Mouse (Mus musculus): Measurements from ENCODE around the gene Upk3b. TPM values are rescaled to one million over a fixed set of nuclear protein-coding genes. Genes with fewer than 3 reads are reported as not detected.
A peak's percentile ranks its signal among the peaks of the same experiment; 100 is the strongest.
"Not testable (repeated sequence)": the region's sequence is repeated elsewhere in the genome, so short reads cannot be mapped to it uniquely, and the experiment has no call there.

Upk3b gene
- polyA plus RNA-seq, 1 experiment from 2014 or later, result 9.1 TPM

DNA sequence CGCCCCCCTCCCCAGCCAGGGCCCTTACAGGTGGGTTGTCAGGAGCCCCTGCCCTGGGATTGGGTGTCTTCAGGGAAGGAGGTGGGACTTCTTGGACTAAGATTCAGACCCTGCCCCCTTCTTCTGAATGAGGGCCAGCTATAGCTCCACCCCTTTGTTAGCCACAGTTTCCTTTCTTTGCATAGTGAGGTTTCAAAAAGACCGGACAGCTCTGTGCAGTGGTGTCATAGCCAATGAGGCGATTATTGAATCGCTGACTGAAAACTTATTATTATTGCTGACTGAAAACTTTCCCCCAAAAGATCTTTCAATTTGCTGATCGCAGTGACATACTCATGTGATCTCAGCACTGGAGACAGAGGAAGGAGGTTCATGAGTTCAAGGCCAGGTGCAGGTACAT is 1.9 kb downstream of the Upk3b start:
- Histone ChIP-seq H3K36me3 (no peaks in the 10 kb centered on the region), H3K9ac (no peak overlapping the region), H3K27ac (no peak overlapping the region), H3K4me2 (no peak overlapping the region), H3K9me3 (no peaks in the 10 kb centered on the region), H3K4me3 (no peak overlapping the region), H3K27me3 (no peaks in the 10 kb centered on the region), H3K4me1 (0 out of 2 replicates have a peak, but pooled peaks cover 5% of the 10 kb centered on the region)
- no peak for ATAC-seq (ENCODE audit: insufficient number of reproducible peaks, low FRiP score, low TSS enrichment, low read depth)
- WGBS, result 50% methylated on average over 5 of the region's 5 CpGs

DNA sequence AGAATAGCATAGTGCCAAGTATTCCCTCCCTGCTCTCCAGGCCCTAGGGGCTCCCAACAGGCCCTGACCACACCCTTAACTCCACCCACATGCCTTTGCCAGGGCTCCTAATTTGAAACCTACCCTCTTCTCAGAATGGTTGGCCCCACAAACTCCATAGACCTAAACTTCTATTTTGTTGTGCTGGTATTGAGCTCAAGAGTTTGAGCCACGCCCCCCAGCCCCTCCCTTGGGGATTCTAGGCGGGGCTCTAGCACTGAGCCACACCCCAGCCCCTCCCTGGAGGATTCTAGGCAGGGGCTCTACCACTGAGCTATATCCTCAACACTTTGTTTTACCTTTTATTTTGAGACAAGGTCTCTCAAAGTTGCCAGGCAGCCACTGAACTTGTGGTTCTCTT is 3.0 kb downstream of the Upk3b start:
- no peak overlapping the region for H3K4me3 ChIP-seq
- H3K4me1 ChIP-seq, result 0 out of 2 replicates have a peak, but pooled peaks cover 7% of the 10 kb centered on the region
- H3K9ac ChIP-seq, result no peak overlapping the region
- no peak overlapping the region for H3K4me2 ChIP-seq
- H3K27me3 ChIP-seq, result no peaks in the 10 kb centered on the region
- H3K9me3 ChIP-seq, result no peaks in the 10 kb centered on the region
- WGBS, result 30% methylated on average over 2 of the region's 2 CpGs
- H3K27ac ChIP-seq, result no peak overlapping the region
- 0 out of 2 replicates have a peak, but pooled peaks have one; percentile 35 for ATAC-seq (ENCODE audit: insufficient number of reproducible peaks, low FRiP score, low TSS enrichment, low read depth)
- no peaks in the 10 kb centered on the region for H3K36me3 ChIP-seq

DNA sequence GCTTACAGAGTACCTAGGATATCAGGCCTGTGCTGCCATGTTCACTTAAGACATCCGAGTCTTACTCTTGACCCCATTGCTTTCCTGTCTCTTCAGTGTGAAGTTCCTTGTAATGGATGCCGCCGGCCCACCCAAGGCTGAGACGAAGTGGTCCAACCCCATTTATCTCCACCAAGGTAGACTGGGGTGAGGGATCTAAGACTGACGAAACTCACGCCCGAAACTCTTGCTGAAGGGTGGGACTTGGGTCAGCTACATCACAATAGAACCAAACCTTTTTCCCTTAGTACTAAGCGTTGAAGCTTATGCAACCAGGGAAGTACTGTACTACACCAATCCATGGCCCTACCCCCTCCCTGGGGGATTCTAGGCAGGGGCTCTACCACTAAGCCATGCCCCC is 3.4 kb downstream of the Upk3b start:
- no peak overlapping the region for H3K4me3 ChIP-seq
- H3K4me1 ChIP-seq, result 0 out of 2 replicates have a peak, but pooled peaks cover 11% of the 10 kb centered on the region
- 92% methylated on average over 8 of the region's 8 CpGs for WGBS
- H3K27me3 ChIP-seq, result no peaks in the 10 kb centered on the region
- no peak for ATAC-seq (ENCODE audit: insufficient number of reproducible peaks, low FRiP score, low TSS enrichment, low read depth)
- no peak overlapping the region for H3K4me2 ChIP-seq
- no peaks in the 10 kb centered on the region for H3K9me3 ChIP-seq
- H3K27ac ChIP-seq, result no peak overlapping the region
- H3K36me3 ChIP-seq, result no peaks in the 10 kb centered on the region
- H3K9ac ChIP-seq, result no peak overlapping the region

DNA sequence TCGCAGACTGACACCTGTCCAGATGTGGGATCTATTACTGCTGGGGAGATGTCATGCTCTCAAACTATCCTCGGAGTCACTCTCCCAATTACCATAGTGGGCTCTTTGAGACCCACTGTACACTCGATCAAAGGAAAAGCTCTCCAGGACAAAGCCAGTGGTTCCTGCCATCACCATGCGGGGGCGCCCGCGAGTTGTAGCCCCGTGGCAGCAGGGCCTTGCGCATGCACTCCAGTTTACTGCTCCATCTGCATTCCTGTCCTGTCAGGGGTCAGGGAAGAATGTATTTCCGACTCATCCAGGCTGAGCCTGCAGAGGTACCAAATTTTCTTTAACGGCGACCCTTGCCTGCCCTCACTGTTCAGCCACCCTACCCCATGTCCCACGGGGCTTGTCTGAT is 6.6 kb downstream of the Upk3b start:
- Histone ChIP-seq H3K27ac (no peak overlapping the region), H3K4me3 (no peak overlapping the region), H3K9ac (no peak overlapping the region), H3K36me3 (no peaks in the 10 kb centered on the region), H3K4me1 (0 out of 2 replicates have a peak, but pooled peaks cover 11% of the 10 kb centered on the region), H3K4me2 (no peak overlapping the region), H3K27me3 (no peaks in the 10 kb centered on the region), H3K9me3 (no peaks in the 10 kb centered on the region)
- WGBS, result 63% methylated on average over 13 of the region's 13 CpGs
- no peak for ATAC-seq (ENCODE audit: insufficient number of reproducible peaks, low FRiP score, low TSS enrichment, low read depth)

DNA sequence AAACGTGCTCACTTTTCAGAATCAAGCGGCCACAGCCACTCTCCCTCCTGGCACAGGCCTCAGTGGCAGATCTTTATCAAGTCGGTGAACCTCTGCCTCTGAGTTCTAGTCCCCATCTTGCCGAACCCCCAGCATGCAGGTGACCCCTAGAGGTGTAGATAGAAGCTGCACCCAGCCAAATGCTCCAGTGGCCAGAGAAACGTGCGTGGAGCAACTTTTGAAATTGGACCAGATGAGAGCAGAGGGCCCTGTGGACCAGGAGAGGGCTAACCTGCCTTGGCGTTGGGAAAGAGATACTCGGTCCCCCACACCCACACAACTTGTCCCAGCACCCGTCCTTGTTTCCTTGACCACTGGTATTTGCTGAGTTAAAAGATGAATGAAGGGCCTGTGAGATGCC is 7.1 kb downstream of the Upk3b start:
- Histone ChIP-seq H3K27ac (no peak overlapping the region), H3K4me2 (no peak overlapping the region), H3K9me3 (no peaks in the 10 kb centered on the region), H3K9ac (no peak overlapping the region), H3K4me3 (no peak overlapping the region), H3K4me1 (0 out of 2 replicates have a peak, but pooled peaks cover 11% of the 10 kb centered on the region), H3K27me3 (no peaks in the 10 kb centered on the region), H3K36me3 (no peaks in the 10 kb centered on the region)
- ATAC-seq (ENCODE audit: insufficient number of reproducible peaks, low FRiP score, low TSS enrichment, low read depth), result no peak
- 32% methylated on average over 9 of the region's 9 CpGs for WGBS

DNA sequence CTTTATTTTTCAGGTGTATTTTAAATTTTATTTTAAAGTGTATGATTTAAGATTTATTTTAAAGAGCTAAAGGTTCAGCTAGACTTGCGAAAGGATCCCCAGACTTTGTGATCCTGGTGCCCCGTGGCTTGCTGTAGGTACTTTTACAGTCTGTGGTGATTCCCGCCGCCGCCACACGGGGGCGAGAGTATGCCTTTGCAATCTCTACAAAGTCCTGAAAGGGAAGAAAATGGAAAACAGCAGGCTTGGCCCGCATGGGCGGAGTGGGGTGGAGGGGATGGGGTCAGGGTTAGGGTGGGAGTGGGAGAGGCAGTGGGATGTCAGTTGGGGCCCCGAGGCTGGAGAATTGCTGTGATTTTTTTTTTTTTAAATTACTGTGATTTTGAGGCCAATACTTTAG is 7.7 kb downstream of the Upk3b start:
- no peak for ATAC-seq (ENCODE audit: insufficient number of reproducible peaks, low FRiP score, low TSS enrichment, low read depth)
- 4% methylated on average over 10 of the region's 10 CpGs for WGBS
- Histone ChIP-seq H3K9ac (no peak overlapping the region), H3K4me3 (no peak overlapping the region), H3K27ac (no peak overlapping the region), H3K27me3 (no peaks in the 10 kb centered on the region), H3K36me3 (no peaks in the 10 kb centered on the region), H3K9me3 (no peaks in the 10 kb centered on the region), H3K4me1 (0 out of 2 replicates have a peak, but pooled peaks cover 10% of the 10 kb centered on the region), H3K4me2 (no peak overlapping the region)

DNA sequence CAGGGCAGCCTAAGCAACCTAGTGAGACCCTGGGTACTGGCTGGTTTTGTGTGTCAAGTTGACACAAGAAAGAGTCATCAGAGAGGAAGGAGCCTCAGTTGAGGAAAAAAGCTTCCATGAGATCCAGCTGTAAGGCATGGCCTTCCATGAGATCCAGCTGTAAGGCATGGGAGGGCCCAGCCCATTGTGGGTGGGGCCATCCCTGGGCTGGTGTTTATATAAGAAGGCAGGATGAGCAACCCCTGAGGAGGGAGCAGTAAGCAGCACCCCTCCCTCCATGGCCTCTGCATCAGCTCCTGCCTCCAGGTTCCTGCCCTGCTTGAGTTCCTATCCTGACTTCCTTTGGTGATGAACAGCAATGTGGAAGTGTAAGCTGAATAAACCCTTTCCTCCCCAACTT is 10.2 kb downstream of the Upk3b start:
- not testable (repeated sequence) for H3K4me3 ChIP-seq; H3K4me2 ChIP-seq; H3K9me3 ChIP-seq; H3K36me3 ChIP-seq; H3K27me3 ChIP-seq; H3K27ac ChIP-seq; H3K9ac ChIP-seq; ATAC-seq (ENCODE audit: insufficient number of reproducible peaks, low FRiP score, low TSS enrichment, low read depth)
- peaks cover 16% of the 10 kb centered on the region for H3K4me1 ChIP-seq

DNA sequence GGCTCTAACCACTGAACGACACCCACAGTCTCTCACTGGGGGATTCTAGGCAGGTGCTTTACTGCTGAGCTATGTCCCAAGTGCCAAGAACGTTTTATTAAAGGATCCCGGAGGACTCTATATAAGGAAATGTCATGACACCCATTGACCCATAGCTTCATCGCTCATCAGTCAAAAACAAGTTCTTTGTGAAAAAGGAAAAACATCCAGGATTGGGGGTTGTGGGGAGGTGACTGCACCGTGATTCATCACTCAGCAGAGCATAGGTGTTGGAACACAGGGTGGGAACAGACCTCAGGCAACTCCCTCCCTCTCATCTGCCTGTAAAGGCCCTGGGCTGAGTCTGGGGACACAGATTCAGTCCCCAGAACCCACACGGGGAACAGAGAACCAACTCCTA is 11.6 kb downstream of the Upk3b start:
- Histone ChIP-seq H3K9ac (no peak overlapping the region), H3K4me1 (peaks cover 16% of the 10 kb centered on the region), H3K27ac (no peak overlapping the region), H3K36me3 (no peaks in the 10 kb centered on the region), H3K4me3 (no peak overlapping the region), H3K27me3 (no peaks in the 10 kb centered on the region), H3K9me3 (no peaks in the 10 kb centered on the region), H3K4me2 (no peak overlapping the region)
- WGBS, result 59% methylated on average over 6 of the region's 6 CpGs
- ATAC-seq (ENCODE audit: insufficient number of reproducible peaks, low FRiP score, low TSS enrichment, low read depth), result no peak

DNA sequence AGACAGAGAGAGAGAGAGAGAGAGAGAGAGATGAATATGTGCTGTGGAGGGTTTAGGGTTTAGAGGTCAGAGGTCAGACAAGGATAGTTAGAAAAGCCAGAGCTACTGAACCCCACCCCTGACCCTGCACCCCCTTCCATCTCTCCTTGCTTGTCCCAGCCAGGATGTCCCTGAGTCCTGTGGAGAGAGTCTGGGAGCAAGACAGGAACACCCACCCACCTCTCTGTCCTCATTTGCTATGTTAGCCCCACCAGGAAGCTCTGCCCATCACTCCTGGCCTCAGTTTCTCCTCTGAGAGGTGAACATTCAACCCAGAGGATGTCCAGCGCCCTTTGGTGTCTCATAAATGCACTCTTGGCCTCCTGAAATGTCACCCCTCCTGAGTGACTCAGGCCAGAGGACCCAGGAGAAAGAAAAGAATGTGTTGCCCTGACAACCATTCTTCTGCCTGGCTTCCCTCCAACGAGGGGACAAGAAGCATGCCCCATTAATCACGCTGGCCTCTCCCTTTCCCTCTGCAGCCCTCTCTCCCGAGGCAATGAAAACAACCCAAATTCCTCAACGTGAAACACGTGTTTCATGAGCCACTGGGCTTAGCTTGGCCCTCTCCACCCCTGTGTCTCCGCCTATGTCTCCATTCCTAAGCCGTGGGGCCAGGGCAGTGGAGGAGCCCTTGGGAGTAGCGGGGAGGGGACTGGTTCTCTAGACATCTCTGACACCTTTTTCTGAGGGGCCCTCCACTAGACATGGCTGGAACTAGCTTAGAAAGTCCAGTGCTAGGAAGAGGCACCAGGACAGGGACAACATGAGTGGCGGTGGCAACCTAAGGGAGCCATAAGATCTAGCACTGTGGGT is 13.2 kb downstream of the Upk3b start:
- Histone ChIP-seq H3K9ac (no peak overlapping the region), H3K27me3 (no peaks in the 10 kb centered on the region), H3K4me3 (no peak overlapping the region), H3K9me3 (no peaks in the 10 kb centered on the region), H3K27ac (peak overlapping the region; percentile 66), H3K36me3 (no peaks in the 10 kb centered on the region), H3K4me1 (peaks cover 12% of the 10 kb centered on the region), H3K4me2 (no peak overlapping the region)
- WGBS, result 19% methylated on average over 10 of the region's 10 CpGs
- ATAC-seq (ENCODE audit: insufficient number of reproducible peaks, low FRiP score, low TSS enrichment, low read depth), result peak; percentile 37; the same call in 1 of the 2 replicates

DNA sequence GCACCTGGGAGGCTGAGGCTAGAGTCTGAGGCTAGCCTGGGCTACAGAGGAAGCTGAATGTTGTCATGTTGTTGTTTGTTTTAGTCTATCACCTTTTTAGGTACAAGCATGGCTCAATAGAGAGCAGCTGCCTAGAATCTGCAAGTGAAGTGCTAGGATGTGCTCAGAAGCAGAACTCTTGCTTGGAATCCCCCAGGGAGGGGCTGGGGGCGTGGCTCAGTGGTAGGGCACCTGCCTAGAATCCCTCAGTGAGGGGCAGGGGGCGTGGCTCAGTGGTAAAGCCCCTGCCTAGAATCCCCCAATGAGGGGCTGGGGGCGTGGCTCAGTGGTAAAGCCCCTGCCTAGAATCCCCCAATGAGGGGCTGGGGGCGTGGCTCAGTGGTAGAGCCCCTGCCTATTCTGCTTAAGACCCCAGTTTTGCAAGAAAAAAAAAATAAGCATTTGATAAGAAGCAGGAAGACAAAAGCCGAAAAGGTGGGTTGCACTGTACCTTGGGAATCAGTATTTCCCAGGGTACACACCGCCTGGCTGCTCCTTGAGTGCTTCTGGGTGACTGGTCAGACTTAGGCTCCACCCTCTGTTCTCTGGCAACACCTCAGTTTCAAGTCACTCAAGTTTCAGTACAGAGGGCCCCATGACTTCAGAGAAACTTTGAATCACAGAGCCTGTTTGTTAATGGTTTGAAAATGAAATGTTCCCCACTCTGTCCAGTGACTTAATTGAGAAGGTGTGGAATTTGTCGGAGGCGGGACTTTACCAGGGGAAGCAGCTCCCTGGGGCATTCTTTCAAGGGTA is 14.8 kb downstream of the Upk3b start:
- Histone ChIP-seq H3K4me1 (peaks cover 16% of the 10 kb centered on the region), H3K27me3 (no peaks in the 10 kb centered on the region), H3K36me3 (no peaks in the 10 kb centered on the region), H3K27ac (no peak overlapping the region), H3K9ac (no peak overlapping the region), H3K9me3 (no peaks in the 10 kb centered on the region), H3K4me2 (no peak overlapping the region), H3K4me3 (no peak overlapping the region)
- WGBS, result 74% methylated on average over 8 of the region's 8 CpGs
- ATAC-seq (ENCODE audit: insufficient number of reproducible peaks, low FRiP score, low TSS enrichment, low read depth), result no peak

DNA sequence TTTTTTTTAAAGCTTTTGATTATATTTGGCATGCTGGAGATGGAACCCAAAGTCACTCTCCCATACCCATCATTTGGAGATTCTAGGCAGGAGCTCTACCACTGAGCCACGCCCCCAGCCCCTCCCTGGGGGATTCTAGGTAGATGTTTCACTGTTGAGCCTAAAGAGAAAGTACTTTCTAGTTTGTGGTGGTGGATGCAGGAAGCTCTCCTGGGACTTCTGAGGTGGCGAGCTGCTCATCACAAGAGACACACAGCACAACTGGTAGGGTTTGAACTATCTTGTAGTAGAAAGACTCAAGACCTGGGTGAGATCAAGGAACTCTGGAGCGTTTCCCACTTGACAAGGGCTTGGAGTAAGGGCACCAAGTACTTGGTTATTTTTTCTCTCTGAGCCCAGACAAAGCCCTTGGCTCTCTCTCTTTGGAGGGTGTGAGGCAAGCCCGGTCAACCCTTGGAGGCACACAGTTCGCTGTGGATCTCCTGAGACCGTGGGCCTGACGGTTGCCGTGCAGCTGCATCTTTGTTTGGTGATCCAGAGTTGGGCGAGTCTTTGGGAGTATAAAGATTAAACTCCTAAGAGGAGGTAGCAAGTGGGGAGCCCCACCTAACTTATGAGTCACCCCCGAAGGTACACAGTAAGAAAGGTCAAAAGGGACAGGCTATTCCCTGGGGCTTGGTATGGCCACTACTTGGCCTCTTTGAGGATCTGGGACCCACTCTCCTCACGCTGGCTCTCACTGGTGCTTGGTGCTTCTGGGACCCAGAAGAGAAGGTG is 16.2 kb downstream of the Upk3b start, which contains the start of gene Upk3bl:
Gene Upk3bl, plus strand, starts transcription at position 192 of the 777 bp plus-strand sequence.
- no peak for ATAC-seq (ENCODE audit: insufficient number of reproducible peaks, low FRiP score, low TSS enrichment, low read depth)
- H3K9ac ChIP-seq, result no peak within 1 kb of the TSS
- H3K27ac ChIP-seq, result no peak within 1 kb of the TSS
- H3K9me3 ChIP-seq, result no peaks in the 10 kb centered on the region
- no peaks in the 10 kb centered on the region for H3K36me3 ChIP-seq
- 86% methylated on average over 11 of the region's 11 CpGs for WGBS
- H3K27me3 ChIP-seq, result 0 out of 2 replicates have a peak, but pooled peaks cover 9% of the 10 kb centered on the region
- H3K4me2 ChIP-seq, result no peak within 1 kb of the TSS
- peaks cover 16% of the 10 kb centered on the region for H3K4me1 ChIP-seq
- H3K4me3 ChIP-seq, result no peak within 1 kb of the TSS
